Mouse (Mus musculus) forebrain, embryonic 11.5 days (tissue): ENCODE results near the gene Gm18596. TPM values are rescaled to one million over a fixed set of nuclear protein-coding genes. Genes with fewer than 3 reads are reported as not detected.
"Not testable (repeated sequence)": the region's sequence is repeated elsewhere in the genome, so short reads cannot be mapped to it uniquely, and the experiment has no call there.

Source experiments
- ATAC-seq: fragments of 200-750 bp; cut with Nextera tagmentation; replicated peaks from 2 replicates; pipeline ENCODE4 v1.8.0; 2017; ENCODE audit warnings: moderate TSS enrichment; ENCODE audit not compliant: low FRiP score
- DNase-seq: peaks from one replicate; pipeline ENCODE4 v3.0.0-alpha.2; 2017; ENCODE audit warnings: low spot score
- H3K27ac ChIP-seq: fragments of 300-500 bp; sonication (generic); 2 replicates; pipeline ENCODE4 v1.5.1; 2014; ENCODE audit warnings: low read depth, low read length
- H3K27me3 ChIP-seq: fragments of 300-500 bp; sonication (generic); 2 replicates; pipeline ENCODE4 v1.6.1; 2014; ENCODE audit warnings: mild to moderate bottlenecking, low read length, mixed read lengths; ENCODE audit not compliant: control insufficient read depth, insufficient read depth
- H3K36me3 ChIP-seq: fragments of 300-500 bp; sonication (generic); 2 replicates; pipeline ENCODE4 v1.6.1; 2014; ENCODE audit warnings: mild to moderate bottlenecking, low read length, moderate library complexity, mixed read lengths; ENCODE audit not compliant: control insufficient read depth, insufficient read depth
- H3K4me1 ChIP-seq: fragments of 300-500 bp; sonication (generic); replicated peaks from 2 replicates; pipeline ENCODE4 v1.6.1; 2014; ENCODE audit warnings: low read length, mixed read lengths; ENCODE audit not compliant: control insufficient read depth, insufficient read depth
- H3K4me2 ChIP-seq: fragments of 300-500 bp; sonication (generic); 2 replicates; pipeline ENCODE4 v1.6.1; 2014; ENCODE audit warnings: low read depth, mild to moderate bottlenecking, low read length, moderate library complexity, mixed read lengths; ENCODE audit not compliant: severe bottlenecking
- H3K4me3 ChIP-seq: fragments of 300-500 bp; sonication (generic); 2 replicates; pipeline ENCODE4 v1.5.1; 2014; ENCODE audit warnings: low read depth, low read length
- H3K9ac ChIP-seq: fragments of 300-500 bp; sonication (generic); 2 replicates; pipeline ENCODE4 v1.6.1; 2014; ENCODE audit warnings: low read length
- H3K9me3 ChIP-seq: fragments of 300-500 bp; sonication (generic); 2 replicates; pipeline ENCODE4 v1.6.1; 2016; ENCODE audit warnings: low read length, mixed read lengths; ENCODE audit not compliant: control insufficient read depth
- WGBS: fragments of 180-500 bp; shearing (Covaris S2); extraction: QIAGEN DNeasy Blood & Tissue Kit; methylation state at CpG from one replicate; pipeline ENCODE4 v1.1.7; 2014; 5-methylcytosine and 5-hydroxymethylcytosine counted together
- polyA plus RNA-seq: library from polyadenylated mRNA; unstranded; fragments of >200 nt; fragmentation: Nextera tagmentation; extraction: Ambion mirVana; gene quantifications from 2 replicates; pipeline ENCODE4 v1.2.1, GENCODE M21; 2014

The Gm18596 gene
- polyA plus RNA-seq, result not detected in 2 replicates

- not testable (repeated sequence) for H3K9me3 ChIP-seq, H3K27me3 ChIP-seq, H3K4me2 ChIP-seq, H3K36me3 ChIP-seq, H3K27ac ChIP-seq, H3K9ac ChIP-seq, H3K4me1 ChIP-seq, H3K4me3 ChIP-seq, ATAC-seq, DNase-seq
- 63% methylated on average over 4 of the region's 5 CpGs for WGBS
Measured at GRCm38 (mm10) chr10:77741924-77742688, at the start of gene Gm18596. TSS of gene Gm18596 (minus strand) at chr10:77742638.

GRCm38 (mm10) chr10:77788621-77789020 lies 46.2 kb upstream of the Gm18596 start:
- Histone ChIP-seq H3K27me3 (no peaks in the 10 kb centered on the region), H3K4me1 (no peaks in the 10 kb centered on the region)

GRCm38 (mm10) chr10:77787876-77788275 lies 45.4 kb upstream of the Gm18596 start, which contains the start of gene Gm7137:
TSS of gene Gm7137 (minus strand) at chr10:77788200.
- H3K36me3 ChIP-seq, ATAC-seq, H3K4me1 ChIP-seq, DNase-seq, H3K9ac ChIP-seq, H3K27me3 ChIP-seq, H3K4me3 ChIP-seq, H3K4me2 ChIP-seq, H3K9me3 ChIP-seq, H3K27ac ChIP-seq: not testable (repeated sequence)
- WGBS, result 75% methylated on average over 1 of the region's 1 CpGs

More at GRCm38 (mm10) chr10:77788621-77789020, 46.2 kb upstream of the Gm18596 start:
- Histone ChIP-seq H3K4me3 (no peak overlapping the region), H3K9me3 (no peaks in the 10 kb centered on the region), H3K27ac (no peak overlapping the region), H3K4me2 (no peak overlapping the region), H3K9ac (no peak overlapping the region), H3K36me3 (no peaks in the 10 kb centered on the region)
- DNase-seq (no peak), ATAC-seq (no peak)
- 83% methylated on average over 2 of the region's 2 CpGs for WGBS

GRCm38 (mm10) chr10:77783396-77783795 lies 41.0 kb upstream of the Gm18596 start:
- H3K4me3 ChIP-seq, H3K36me3 ChIP-seq, H3K9ac ChIP-seq, H3K4me2 ChIP-seq, DNase-seq, H3K27me3 ChIP-seq, H3K4me1 ChIP-seq, H3K9me3 ChIP-seq, ATAC-seq, H3K27ac ChIP-seq: not testable (repeated sequence)
- WGBS, result 83% methylated on average over 1 of the region's 3 CpGs

GRCm38 (mm10) chr10:77782442-77782841 lies 40.0 kb upstream of the Gm18596 start, which contains the start of gene Gm3250:
TSS of gene Gm3250 (minus strand) at chr10:77782542.
- not testable (repeated sequence) for H3K4me3 ChIP-seq, H3K9me3 ChIP-seq, DNase-seq, H3K27me3 ChIP-seq, H3K36me3 ChIP-seq, H3K4me2 ChIP-seq, H3K27ac ChIP-seq, H3K4me1 ChIP-seq, H3K9ac ChIP-seq, ATAC-seq
- whole genome bisulfite sequencing, result 67% methylated on average over 1 of the region's 1 CpGs

- H3K4me3 ChIP-seq, DNase-seq, H3K9me3 ChIP-seq, H3K9ac ChIP-seq, H3K27ac ChIP-seq, H3K36me3 ChIP-seq, ATAC-seq, H3K27me3 ChIP-seq, H3K4me1 ChIP-seq, H3K4me2 ChIP-seq: not testable (repeated sequence)
- WGBS, result 55% methylated on average over 1 of the region's 1 CpGs
Measured at GRCm38 (mm10) chr10:77776844-77777243, 34.4 kb upstream of the Gm18596 start, which contains the start of gene Gm7138. TSS of gene Gm7138 (minus strand) at chr10:77776944.

- not testable (repeated sequence) for H3K27me3 ChIP-seq, H3K36me3 ChIP-seq, H3K4me3 ChIP-seq, DNase-seq, H3K9ac ChIP-seq, H3K27ac ChIP-seq, H3K4me2 ChIP-seq, ATAC-seq, H3K4me1 ChIP-seq, H3K9me3 ChIP-seq
- 92% methylated on average over 2 of the region's 3 CpGs for WGBS
Measured at GRCm38 (mm10) chr10:77772142-77772541, 29.7 kb upstream of the Gm18596 start.

GRCm38 (mm10) chr10:77771225-77771624 lies 28.8 kb upstream of the Gm18596 start, which contains the start of gene Gm3238:
TSS of gene Gm3238 (minus strand) at chr10:77771325.
- not testable (repeated sequence) for H3K4me1 ChIP-seq, H3K27me3 ChIP-seq, H3K9me3 ChIP-seq, ATAC-seq, H3K27ac ChIP-seq, H3K4me3 ChIP-seq, H3K36me3 ChIP-seq, DNase-seq, H3K4me2 ChIP-seq, H3K9ac ChIP-seq
- 67% methylated on average over 1 of the region's 1 CpGs for WGBS

- Histone ChIP-seq H3K4me3 (no peak overlapping the region), H3K27me3 (no peaks in the 10 kb centered on the region), H3K4me1 (no peaks in the 10 kb centered on the region), H3K9ac (no peak overlapping the region), H3K9me3 (no peaks in the 10 kb centered on the region), H3K27ac (no peak overlapping the region), H3K36me3 (no peaks in the 10 kb centered on the region), H3K4me2 (no peak overlapping the region)
- ATAC-seq (no peak), DNase-seq (no peak)
- 71% methylated on average over 1 of the region's 1 CpGs for WGBS
Measured at GRCm38 (mm10) chr10:77769727-77770126, 27.3 kb upstream of the Gm18596 start.
